Mouse (Mus musculus) ES-Bruce4 (cell line): Measurements from ENCODE around the gene Mdh2.

Experiments used
- CTCF ChIP-seq: IDR thresholded peaks from one replicate; pipeline ENCODE4 v1.8.1; 2011; ENCODE audit warnings: low read depth, low read length
- EP300 ChIP-seq: IDR thresholded peaks from 2 replicates; pipeline ENCODE4 v1.6.1; 2011; ENCODE audit warnings: low read depth, low read length; ENCODE audit not compliant: insufficient read depth
- POLR2A ChIP-seq: IDR thresholded peaks from one replicate; pipeline ENCODE4 v1.8.1; 2011; ENCODE audit warnings: low read length; ENCODE audit not compliant: insufficient read depth

DNA sequence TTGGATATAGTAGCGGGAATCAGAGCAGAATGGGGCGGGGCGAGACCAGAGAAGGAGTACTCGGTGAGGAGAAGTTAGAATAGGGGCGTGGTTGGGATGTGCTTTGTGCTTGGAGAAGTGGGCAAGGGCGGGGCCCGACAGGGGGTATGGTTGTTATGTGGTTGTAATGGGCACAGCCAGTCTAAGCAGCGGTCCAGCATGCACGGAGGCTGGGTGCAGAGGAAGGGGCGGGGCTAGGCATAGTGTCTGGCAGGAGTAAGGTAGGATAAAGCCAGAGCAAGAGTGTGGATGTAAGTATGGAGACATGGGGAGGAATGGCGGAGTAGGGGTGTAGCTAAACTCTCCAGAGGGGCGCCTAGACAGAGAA, 57.2 kb downstream of the Mdh2 start:
- TF ChIP-seq EP300 (no peak), CTCF (no peak), POLR2A (no peak)
